Mouse (Mus musculus) left cerebral cortex, adult 18-20 months (tissue): ENCODE results near the gene Tet1. TPM values are rescaled to one million over a fixed set of nuclear protein-coding genes. Genes with fewer than 3 reads are reported as not detected.

Experiments
- DNase-seq, 2 experiments: peaks; one replicate each; pipeline ENCODE4 v3.0.0; 2021 to 2022; ENCODE audit warnings: low spot score in 2 of 2, mixed read lengths in 1 of 2
- total RNA-seq, 2 experiments: library from RNA; stranded (reverse); gene quantifications; 2 replicates each; pipeline ENCODE4 v1.2.3; 2021

The Tet1 gene
- total RNA-seq, 2 experiments from 2014 or later: 12.1 to 12.6 TPM

GRCm38 (mm10) chr10:62892549-62893232 lies 16.1 kb downstream of the Tet1 start:
- no peak for DNase-seq

- DNase-seq: no peak
Measured at GRCm38 (mm10) chr10:62891025-62891424, 17.8 kb downstream of the Tet1 start.

- peak in 1 of 2 experiments; percentile 13 for DNase-seq
Measured at GRCm38 (mm10) chr10:62886799-62887591, 21.8 kb downstream of the Tet1 start.

- no peak for DNase-seq
Measured at GRCm38 (mm10) chr10:62885969-62886798, 22.6 kb downstream of the Tet1 start.

GRCm38 (mm10) chr10:62885460-62885859 lies 23.3 kb downstream of the Tet1 start:
- no peak for DNase-seq

- DNase-seq: no peak
Measured at GRCm38 (mm10) chr10:62884517-62884916, 24.3 kb downstream of the Tet1 start.

DNA sequence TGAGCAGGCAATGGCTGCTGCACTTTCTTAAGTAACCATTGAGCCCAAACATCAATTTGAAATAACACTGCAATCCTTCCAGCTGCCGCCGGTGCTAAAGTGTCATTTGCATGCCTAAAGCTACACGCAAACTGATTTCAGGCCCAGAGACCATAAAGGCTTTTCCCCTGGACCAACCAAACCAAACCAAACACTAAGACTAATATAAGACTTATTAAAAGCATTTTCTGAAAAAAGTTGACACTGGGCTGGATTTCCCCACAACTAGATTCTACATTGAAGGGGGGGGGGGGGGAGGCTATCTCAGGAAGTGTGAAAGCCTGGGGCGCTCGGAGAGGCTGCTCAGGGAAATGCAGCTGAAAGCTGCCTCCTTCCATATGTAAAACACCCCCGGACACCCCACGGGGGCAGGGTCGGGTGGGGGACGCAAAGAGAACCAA lies 24.8 kb downstream of the Tet1 start:
- no peak for DNase-seq

DNA sequence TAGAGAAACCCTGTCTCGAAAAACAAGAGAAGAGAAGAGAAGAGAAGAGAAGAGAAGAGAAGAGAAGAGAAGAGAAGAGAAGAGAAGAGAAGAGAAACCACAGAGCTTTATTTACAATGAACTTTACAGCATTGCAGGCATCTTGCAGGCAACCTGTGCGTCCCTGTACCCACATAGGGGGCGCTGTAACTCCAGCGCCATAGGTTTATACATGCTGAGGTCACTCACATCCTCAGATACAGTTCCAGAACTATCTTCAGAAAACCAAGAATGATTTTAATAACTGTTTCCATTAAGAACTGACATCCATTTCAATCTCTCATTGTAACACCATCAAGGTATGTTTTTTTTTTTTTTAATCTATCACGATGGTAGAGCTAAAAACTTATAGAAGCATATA lies 27.6 kb downstream of the Tet1 start:
- no peak for DNase-seq

DNA sequence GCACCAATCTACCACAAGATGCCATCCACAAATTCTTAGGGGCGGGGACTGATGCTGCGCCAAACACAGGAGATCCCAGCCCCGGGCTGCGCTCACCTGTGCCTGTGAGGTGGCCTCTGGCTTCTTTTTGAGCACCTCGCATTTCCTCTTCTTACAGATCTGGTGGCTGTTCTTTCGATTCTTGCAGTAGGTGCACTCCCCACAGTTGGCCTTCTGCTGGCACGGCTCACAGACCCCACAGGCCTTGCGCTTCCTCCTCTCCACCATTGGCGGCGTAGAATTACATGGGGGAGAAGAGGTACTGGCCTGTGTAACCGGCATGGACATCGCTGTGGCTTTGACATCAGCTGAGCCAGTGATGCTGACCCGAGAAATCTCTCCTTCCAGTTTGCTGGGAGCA lies 30.7 kb downstream of the Tet1 start:
- DNase-seq: no peak

GRCm38 (mm10) chr10:62875565-62875964 lies 33.2 kb downstream of the Tet1 start:
- no peak for DNase-seq

- no peak for DNase-seq
Measured at GRCm38 (mm10) chr10:62874828-62875227, 34.0 kb downstream of the Tet1 start.

DNA sequence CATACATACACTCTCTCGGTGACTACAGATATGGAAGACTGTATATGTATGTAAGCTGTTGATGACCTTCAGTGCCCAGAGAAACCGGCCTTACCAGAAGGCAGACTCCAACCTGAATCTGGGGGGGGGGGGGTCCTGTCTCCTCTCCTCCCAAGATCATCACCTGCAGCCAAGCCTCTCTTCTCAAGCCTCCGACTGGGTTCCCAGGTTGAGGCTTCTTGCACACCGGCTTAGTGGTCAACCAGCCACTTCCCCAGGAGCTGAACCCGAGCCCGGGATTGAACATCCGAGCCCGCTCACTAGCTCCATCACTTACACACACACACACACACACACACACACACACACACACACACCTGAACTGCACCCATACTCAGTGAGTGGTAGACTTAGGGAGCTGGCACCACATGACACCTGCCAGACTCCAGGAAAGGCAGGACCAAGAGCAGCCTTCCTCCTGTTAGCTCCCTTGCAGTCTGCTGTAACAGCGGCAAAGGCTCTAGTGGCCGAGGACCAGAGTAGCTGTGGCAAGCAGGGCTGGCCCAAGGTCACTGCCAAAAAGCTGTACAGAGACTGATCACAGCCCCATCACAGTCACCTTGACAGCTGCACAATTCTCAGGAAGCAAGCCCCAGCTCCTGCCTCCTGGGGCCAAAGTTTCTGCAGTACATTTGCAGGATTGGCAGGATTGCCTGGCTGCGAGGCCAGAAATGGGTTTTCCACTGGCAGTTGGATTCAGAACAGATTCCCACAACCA lies 42.6 kb downstream of the Tet1 start:
- peak; percentile 21 to 33 for DNase-seq

DNA sequence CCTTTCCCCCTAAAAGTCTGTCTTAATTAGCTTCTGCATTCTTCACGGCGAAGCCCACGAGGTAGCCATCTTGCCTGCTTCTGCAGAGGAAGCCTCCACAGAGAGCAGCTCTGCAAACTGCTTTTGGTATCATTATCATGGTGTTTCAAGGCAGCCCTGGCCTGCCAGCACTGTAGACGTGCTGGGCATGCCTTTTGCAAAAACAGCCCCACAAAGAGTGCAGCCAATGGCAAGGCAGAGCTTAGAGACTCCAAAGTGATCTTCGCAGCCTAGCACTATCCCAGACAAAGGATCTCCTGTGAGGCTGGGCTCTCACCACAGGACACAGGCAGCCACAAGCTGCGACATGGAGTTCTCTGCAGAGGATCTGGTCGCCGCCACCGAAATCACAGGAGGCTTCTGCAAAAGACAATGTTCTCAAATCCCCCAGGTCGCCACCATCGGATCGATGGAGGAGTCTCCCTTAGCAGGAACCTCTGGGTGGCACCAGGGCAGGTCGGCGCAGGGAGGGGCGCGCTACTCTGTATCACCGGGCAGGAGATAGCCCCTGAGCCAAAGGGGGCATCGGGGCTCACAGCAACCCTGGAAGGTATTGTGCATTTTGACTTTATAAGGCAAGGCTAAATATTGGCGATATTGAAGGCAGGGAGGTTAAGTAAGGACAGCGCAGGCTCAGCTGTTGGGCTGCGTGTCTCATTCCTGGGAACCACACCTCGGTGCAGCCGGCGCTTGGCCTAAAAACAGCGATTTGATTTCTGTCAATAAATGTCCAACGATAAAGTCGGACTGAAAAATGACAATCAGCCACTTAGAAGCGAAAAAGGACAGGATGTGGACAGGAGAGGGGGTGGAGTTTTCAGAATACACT lies 43.4 kb downstream of the Tet1 start:
- peak; percentile 72 to 83 for DNase-seq

GRCm38 (mm10) chr10:62863563-62863962 lies 45.2 kb downstream of the Tet1 start:
- no peak for DNase-seq

GRCm38 (mm10) chr10:62862435-62862834 lies 46.4 kb downstream of the Tet1 start:
- DNase-seq: no peak

- no peak for DNase-seq
Measured at GRCm38 (mm10) chr10:62858967-62859366, 49.8 kb downstream of the Tet1 start.

- no peak for DNase-seq
Measured at GRCm38 (mm10) chr10:62856690-62857290, 52.0 kb downstream of the Tet1 start.

DNA sequence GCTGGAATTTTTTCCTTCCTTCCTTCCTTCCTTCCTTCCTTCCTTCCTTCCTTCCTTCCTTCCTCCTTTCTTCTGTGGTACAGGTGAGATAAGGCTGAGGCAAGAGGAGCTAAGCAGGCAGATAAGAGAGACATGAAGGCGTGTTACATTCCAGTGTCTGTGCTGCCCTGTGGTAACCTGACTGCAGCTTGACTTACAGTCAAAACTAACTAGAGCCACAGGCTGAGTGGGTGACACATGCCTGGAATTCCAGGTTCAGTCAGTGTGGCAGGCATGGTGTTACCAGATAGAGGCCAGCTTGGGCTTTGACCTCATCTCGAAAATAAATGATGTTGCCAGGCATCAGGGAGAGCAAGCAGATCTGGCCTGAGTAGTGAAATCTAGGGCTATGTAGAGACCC lies 53.8 kb downstream of the Tet1 start:
- no peak for DNase-seq

DNA sequence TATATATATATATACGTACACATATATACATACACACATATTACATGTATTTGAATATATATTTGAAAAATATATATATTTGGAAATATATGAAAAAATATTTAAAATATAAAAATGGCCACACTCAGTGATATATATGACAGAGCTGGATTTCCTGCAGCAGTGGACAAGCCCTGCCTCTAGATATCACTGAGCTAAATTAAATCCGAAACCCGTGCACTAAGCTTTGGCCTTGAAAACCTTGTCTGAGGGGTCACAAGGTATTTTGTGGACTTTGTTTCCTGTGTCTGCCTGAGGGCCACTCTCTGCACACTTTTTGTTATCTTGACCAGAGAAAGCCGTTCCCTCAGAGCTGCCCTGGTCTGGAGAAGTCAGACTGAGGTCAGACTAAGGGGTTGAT lies 54.2 kb downstream of the Tet1 start:
- no peak for DNase-seq

GRCm38 (mm10) chr10:62851578-62851977 lies 57.2 kb downstream of the Tet1 start:
- DNase-seq: peak in 1 of 2 experiments; percentile 10
